Mouse (Mus musculus) T-helper 1 cell (primary cell): ENCODE data around the gene Alk.

Experiments used
- in situ Hi-C: fragments of 300-600 bp; cut with MboI, MseI; formaldehyde crosslinking; loops from one replicate; pipeline ENCODE4 v1.15.1; 2025; ENCODE audit warnings: high pct_unique_total_duplicates

Alk gene

DNA sequence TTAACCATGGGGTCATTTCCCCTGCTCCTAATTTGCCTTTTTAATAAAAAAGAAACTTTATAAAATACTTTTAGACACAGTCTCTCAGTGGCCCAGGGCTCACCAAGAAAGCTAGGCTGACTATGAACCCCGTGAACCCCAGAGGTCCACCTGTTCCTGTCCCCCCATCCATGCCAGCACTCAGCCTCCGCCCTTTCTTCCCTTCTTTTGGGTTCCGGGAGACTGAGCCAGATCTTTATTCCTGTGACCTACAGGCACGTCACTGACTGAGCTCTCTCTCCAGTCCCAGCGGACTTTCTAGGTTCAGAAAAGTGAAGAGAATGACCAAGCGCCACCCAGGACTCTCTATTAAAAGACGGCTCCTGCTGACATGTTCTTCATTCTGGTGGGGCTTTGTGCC lies 728.9 kb downstream of the Alk start:
- in situ Hi-C loops, result no loop called here

DNA sequence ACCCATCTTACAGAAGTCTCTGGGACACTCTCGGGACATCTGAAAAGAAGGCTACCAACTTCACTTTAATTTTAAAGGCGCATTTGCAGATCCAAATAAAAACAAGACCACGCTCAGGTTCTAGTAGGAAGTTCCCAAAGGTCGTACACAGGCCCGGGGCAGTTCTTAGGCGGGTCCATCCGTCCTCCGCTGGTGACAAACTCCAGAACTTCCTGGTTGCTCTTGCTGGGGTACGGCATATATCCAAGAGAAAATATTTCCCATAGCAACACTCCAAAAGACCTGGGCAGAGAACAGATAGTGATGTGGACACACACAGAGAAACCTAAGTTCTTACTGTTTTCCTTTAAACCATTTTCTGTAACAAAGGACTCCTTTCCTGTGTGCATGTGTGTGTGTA lies 729.6 kb downstream of the Alk start:
- in situ Hi-C loops, result loop anchor here (5.0 kb wide), 2 partner anchors 202 to 317 kb away; partner anchors contain the start of gene Togaram2

DNA sequence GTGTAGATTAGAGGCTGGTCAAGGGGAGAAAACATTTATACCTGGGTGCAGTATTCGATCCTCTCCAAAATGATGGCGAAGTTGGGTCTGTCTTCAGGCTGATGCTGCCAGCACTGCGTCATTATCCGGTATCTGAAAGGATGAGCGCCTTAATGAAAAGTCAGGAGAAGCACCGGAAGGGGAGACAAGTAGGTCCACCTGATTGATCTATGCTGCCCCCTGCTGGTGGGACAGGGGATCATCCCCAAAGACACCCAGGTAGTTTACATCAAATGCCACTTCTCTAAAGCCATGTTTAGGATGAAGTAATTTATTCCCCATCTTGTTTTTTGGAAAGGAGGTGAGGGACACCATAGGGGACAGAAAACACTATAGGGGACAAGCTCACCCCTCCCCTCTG lies 730.4 kb downstream of the Alk start:
- in situ Hi-C loops, result loop anchor here (5.0 kb wide), 2 partner anchors 202 to 317 kb away; partner anchors contain the start of gene Togaram2

DNA sequence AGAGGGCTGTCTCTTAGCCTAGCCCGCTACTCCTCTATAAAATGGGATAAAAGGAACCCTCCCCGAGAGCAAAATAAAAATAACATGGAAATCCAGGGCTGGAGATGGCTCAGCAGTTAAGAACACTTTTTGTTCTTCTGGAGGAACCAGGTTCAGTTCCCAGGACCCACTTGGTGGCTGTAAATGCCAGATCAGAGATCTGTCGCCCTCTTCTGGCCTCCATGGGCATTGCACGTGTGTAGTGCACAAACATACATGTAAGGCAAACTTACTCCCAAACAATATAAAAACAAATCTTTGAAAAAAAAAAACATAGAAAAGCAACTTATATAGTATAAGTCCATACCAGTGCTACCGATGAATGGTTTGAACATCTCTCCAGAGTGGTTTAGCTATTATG lies 731.5 kb downstream of the Alk start:
- in situ Hi-C loops, result loop anchor here (5.0 kb wide), 2 partner anchors 201 to 316 kb away; partner anchors contain the start of gene Togaram2

DNA sequence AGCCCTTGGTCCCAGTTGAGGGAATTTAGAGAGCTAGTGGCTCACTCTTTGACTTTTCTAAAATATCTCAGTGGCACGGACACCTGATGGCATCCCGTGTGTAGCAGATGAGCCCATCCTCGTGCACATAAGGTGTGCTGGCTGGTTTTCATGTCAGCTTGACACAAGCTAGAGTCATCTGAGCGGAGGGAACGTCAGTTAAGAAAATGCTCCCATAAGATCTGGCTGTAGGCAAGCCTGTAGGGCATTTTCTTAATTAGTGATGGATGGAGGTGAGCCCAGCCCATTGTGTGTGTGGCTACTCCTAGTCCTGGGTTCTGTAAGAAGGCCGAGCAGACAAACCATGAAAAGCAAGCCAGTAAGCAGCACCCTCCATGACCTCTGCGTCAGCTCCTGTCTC lies 732.4 kb downstream of the Alk start:
- in situ Hi-C loops, result loop anchor here (5.0 kb wide), 2 partner anchors 200 to 315 kb away; partner anchors contain the start of gene Togaram2

DNA sequence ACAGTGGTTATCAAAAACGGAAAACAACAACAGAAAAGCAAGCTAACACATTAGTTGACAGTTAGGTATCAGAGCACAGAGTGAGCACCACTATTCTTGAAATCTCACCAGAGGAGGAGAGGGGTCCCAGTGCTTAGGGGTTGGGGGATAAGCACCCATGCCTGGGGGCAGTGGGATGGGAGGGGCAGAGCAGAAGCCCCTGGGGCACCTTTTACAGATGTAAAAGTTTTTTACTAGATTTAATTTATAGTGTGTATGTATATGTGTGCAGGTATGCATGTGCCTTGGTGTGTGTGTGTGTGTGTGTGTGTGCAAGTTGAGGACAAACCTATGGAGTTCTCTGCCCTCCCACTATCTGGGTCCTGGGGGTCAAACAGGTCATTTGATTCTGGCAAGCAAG lies 733.8 kb downstream of the Alk start:
- in situ Hi-C loops, result loop anchor here (5.0 kb wide), 2 partner anchors 198 to 313 kb away; partner anchors contain the start of gene Togaram2

DNA sequence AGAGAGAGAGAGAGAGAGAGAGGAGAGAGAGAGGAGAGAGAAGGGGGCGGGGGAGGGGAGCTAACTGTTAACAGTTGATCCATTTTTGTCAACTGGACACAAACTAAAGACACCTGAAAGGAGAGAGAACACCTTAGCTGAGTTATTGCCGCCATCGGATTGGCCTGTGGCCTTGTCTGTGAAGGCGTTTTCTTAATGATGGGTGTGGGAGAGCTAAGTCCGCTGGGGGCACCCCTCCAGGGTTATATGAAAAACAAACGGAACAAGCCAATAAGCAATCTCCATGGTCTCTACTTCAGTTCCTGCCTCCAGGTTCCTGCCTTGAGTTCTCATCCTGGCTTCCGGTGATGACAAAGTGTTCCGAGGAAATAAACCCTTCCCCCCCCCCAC lies 734.2 kb downstream of the Alk start:
- in situ Hi-C loops, result loop anchor here (5.0 kb wide), 2 partner anchors 198 to 313 kb away; partner anchors contain the start of gene Togaram2

DNA sequence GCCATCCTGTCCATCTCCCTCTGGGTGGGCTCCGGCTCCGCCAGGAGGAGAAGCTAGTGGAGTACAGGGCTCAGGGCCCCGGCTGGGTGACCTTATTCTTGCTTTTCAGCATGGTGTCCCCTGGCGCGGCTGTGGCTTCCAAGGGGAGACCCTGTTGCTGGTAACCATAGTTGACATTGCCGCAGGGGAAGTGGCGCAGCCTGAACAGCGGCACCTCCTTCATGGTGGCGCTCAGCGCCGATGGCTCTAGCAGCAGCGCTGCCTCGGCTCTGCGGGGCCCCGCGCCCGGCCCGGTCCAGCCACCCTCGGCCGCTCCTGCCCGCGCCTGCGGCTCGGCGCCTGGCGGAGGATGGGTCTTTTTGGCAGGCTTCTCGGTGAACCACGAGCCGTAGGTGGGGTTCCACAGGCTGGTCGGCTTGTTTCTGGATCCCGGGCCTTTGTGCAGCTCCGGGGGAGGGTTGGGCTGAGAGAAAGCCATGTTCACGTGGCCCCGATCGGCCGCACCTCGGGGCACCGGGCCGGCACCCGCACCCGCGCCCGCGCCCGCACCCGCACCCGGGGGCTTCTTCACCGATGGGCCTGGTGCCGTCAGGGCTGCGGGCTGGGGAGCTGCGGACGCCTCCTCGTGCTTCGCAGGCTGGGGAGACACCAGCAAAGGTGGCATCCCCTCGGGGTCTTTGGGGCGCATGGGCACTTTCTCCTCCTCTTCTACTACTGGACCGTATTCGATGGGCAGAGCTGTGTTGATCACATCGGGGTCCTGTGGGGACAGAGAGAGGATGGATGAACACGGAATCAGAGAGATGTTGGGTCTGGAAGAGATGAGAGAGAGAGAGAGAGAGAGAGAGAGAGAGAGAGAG lies 734.8 kb downstream of the Alk start:
- in situ Hi-C loops, result loop anchor here (5.0 to 10.0 kb wide), 3 partner anchors 197 to 805 kb away; partner anchors contain the start of gene Togaram2

DNA sequence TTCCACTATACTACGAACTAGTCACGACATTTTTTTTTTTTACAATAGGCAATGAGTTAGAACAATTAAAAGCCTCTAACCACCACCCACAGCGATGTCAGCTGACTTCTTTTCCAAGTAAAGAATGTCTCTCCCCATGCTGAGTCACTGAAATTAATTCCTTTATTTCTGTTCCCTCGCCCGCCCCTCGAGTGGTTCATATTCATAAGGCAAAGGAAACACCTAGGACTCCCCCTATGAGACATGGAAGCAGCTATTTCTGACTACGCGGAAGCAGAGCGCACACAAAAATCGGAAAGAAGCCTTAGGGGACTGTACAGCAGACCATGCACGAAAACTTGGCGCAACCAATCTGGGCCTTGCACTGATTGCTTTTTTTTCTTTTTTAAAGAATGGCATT lies 735.6 kb downstream of the Alk start:
- in situ Hi-C loops, result loop anchor here (10.0 kb wide), 1 partner anchor 804 kb away; no protein-coding TSS in a partner anchor

DNA sequence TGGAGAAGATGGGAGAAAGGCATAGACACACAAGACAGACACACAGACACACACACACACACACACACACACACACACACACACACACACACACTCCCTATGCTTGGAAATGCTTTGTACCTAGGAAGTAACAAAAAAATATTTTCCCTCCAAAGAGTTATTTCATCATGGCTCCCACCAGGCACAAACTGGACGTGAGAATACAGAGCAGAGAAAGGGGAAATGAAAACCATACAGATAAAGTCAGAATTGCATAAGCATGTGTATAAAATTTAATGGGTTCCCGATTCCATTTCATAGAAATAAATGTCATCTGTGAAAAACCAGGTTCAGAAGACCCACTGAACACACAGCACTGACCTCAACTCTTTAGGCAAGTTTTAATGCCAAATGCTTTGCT lies 736.5 kb downstream of the Alk start:
- in situ Hi-C loops, result loop anchor here (10.0 kb wide), 1 partner anchor 803 kb away; no protein-coding TSS in a partner anchor

DNA sequence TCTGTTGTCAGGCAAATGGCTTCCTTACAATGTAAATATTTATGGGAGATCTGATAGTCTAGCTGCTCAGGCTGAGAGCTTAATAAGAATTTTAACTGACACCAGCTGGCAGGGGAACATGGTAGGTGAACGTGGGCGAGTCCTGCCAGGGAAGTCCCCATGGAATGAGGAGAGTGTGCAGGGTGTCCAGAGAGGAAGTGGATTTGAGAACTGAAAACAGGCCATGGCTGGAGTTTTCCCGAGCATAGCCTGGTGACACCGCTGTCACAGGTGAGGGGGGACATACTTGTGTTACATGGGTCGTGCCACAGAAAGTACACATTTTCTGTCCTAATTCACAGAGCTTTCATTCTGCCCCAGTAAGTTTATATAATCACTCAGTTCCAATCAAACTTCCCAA lies 739.0 kb downstream of the Alk start:
- in situ Hi-C loops, result loop anchor here (10.0 kb wide), 1 partner anchor 801 kb away; no protein-coding TSS in a partner anchor

DNA sequence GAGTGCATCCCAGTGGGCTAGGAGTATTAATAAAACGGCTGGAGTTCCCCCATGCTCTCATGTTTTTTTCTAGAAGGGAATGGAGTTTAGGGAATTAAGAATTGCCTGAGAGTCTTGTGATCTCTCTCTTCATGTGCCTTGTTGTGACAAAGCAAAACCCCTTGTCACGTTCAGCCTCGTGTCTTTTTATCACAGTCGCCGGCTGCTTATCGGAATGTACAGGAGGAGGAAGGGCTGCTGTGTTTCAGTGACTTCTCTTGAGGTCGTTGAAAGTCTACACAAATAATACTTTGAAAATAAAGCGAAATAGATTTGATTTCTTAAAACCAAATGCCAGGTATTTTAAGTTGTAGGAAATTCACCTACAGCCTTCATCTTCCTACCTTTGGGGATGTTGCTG lies 740.4 kb downstream of the Alk start:
- in situ Hi-C loops, result loop anchor here (10.0 kb wide), 1 partner anchor 799 kb away; no protein-coding TSS in a partner anchor

DNA sequence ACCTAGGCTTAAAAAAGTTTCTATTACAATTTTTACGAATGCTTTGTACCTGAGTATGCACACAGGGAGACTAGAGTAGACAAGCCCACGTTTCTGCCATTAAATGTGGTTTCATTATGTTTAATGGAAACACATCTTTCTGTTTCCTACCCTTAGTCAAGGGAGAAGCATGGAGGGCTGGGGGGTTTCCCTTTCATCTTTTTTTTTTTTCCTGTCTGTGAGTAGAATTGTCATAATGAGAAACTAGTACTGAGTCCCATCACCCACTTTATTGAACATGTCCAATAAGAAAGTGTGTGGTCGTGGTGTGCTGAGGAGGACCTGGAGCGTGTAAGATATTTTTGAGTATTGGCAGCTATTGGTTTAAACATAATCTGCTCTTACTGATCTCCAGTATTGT lies 741.5 kb downstream of the Alk start:
- in situ Hi-C loops, result loop anchor here (10.0 kb wide), 1 partner anchor 798 kb away; no protein-coding TSS in a partner anchor

DNA sequence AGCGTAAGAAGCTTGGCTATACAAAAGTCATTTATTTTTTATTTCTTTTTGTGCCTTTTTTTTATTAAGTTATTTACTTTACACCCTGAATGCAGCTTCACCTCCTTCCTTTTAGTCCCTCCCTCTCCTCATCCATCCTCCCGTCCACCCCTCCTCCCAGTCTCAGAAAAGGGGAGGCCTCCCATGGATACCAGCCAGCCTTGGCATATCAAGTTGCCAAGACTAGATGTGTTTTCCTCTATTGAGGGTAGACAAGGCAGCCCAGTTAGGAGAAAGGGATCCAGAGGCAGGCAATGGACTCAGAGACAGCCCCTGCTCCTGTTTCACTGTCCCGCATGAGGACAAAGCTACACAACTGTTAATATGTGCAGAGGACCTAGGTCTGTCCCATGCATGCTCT lies 742.2 kb downstream of the Alk start:
- in situ Hi-C loops, result loop anchor here (10.0 kb wide), 1 partner anchor 797 kb away; no protein-coding TSS in a partner anchor

DNA sequence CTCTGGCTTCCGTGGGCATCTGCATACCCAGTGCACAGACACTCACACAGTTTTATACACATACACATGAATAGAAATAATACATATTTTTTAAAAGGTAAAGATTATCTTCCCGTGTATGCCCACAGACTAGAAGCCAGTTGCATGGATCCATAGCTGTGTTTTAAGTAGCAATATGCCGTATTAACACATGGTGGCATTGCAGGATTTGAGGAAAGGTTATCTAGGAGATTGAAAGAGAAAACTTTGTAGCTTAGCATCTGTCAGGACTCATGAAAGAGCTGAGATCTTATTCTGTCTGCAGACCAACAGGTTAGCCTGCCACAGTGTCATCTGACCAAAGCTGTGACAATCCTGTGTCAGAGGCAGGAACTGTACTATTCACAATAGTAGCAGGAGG lies 772.5 kb downstream of the Alk start:
- in situ Hi-C loops, result no loop called here

DNA sequence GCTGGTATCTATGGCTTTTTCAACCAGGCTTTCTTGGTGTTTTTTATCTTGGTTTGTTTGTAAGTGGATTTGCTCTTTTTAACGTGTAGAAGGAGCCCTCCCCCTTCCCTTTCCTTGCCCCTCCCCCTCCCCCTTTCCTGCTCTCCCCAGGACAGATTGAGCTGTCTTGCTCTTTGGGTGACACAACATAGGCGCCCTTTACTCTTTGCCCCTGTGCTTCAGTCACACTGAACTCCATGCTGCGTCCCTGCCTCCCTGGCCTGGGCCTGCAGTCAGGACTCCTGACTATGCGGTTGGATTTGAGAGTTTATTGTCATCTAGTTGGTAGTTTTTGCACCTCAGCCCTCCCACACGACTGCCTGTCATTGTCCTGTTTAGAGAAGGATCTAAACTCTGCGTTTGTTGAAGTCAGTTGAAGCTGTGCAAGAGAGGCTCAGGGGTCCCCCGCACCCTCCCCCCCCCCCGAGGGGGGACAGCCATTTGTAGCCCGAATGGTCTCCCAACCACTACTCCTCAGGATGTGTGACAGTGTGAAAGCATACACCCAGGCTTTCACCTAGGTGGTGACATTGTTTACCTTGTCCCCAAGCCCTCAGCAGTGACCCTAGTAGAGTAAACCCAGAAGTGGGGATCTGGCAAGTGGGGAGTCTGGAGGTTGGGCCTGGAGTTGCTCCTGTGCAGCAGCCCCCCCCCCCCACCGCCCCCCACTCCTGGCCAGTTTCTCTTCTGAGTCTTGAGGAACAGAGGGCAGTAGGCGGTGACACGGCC lies 775.6 kb downstream of the Alk start:
- in situ Hi-C loops, result no loop called here

DNA sequence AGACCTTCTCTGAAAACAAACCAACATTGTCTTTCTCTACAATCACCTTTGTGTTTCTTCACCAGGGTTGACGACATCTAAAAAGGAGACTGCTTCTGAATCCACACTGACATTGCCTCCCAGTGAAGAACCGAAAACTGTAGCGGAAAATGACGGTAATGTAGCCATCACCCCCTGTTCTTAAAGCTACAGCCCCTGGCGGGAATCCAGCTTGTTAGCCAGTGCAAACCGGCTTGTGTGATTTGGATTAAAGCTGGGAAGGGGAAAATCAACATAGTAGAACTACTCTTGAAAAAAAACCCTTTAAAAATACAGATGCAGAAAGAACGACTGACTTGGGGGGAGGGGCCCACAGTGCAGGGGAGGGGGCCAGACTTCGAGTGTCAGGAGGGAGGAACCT lies 776.8 kb downstream of the Alk start:
- in situ Hi-C loops, result no loop called here

DNA sequence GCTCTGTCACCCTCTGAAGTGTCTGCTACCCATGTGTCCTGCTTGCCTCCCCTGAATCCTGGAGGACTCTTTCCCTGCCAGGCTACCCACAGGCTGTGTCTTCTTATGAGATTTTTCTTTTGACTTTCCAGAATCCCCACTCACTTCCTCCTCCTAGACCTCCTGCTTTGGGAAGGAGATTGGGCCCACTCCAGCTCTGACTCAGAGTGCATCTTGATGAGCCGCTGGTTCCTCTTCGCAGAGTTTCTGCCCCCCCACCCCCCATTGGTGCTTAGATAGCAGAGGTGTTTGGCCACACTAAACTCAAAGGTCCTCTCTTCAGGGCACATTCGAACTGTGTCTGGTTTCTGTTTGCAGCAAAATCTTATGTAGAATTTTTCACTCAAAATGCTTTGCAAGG lies 777.8 kb downstream of the Alk start:
- in situ Hi-C loops, result no loop called here

DNA sequence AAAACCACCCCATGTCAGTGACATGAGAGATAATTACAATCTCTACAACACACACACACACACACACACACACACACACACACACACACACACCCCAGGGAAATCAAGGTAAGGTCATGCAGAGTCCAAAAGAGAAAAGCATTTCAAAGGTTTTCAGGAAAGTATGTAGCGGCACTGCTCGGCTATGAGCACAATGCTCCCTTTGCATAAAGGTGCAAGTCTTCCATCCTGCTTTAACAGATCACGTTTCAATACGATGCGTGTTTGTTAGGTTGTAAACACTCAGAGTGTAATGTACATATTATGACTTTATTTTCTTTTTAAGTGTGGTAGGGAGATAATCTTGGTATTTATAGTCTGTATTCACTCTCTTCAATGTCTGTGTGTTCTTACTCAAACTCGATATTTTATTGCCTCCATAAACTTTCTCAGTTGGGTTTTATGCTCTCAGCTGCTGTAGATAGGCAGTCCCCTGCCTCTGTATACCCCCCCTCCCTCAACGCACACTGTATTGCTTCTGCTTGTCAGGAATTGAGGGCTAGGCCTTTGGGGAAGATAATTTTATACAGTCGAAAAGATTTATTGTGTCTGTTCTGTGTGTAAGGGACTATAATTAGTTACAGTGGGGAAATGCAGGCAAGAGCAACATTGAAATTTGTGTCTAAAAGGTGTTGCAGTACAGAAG lies 780.7 kb downstream of the Alk start:
- in situ Hi-C loops, result no loop called here
